Mouse (Mus musculus): Measurements from ENCODE around the gene Atl1. TPM values are rescaled to one million over a fixed set of nuclear protein-coding genes. Genes with fewer than 3 reads are reported as not detected.

Gene Atl1
- total and polyA plus RNA-seq, 2 experiments: 0.40 to 1.5 TPM

GRCm38 (mm10) chr12:69957378-69957777, 65.0 kb downstream of the Atl1 start:
- Histone ChIP-seq H3K27ac (replicated peaks; ENCODE audit: insufficient read depth, low read depth, low read length) (no peak overlapping the region), H3K4me3 (ENCODE audit: insufficient read depth, low read depth, low read length) (no peak overlapping the region), H3K27me3 (ENCODE audit: control insufficient read depth, insufficient read depth, low read length) (no peaks in the 10 kb centered on the region), H3K79me2 (ENCODE audit: control insufficient read depth, insufficient read depth, low read length) (no peaks in the 10 kb centered on the region), H3K36me3 (ENCODE audit: control insufficient read depth, insufficient read depth, low read length) (peaks cover 14% of the 10 kb centered on the region), H3K4me1 (ENCODE audit: control insufficient read depth, insufficient read depth, low read length) (no peaks in the 10 kb centered on the region), H3K9ac (ENCODE audit: low read depth, low read length) (no peak overlapping the region)
- 49% methylated on average over 2 of the region's 2 CpGs for WGBS
- DNase-seq (ENCODE audit: extremely low read depth, low read depth, low spot score): peak; percentile 26
- TF ChIP-seq POLR2A (IDR thresholded peaks at IDR 0.05; ENCODE audit: extremely low read depth, insufficient read depth, low read length): no peak
- TF ChIP-seq CTCF (IDR thresholded peaks at IDR 0.05; ENCODE audit: low read depth, low read length): no peak

GRCm38 (mm10) chr12:69962468-69962867, 70.1 kb downstream of the Atl1 start:
- no peak overlapping the region for H3K4me3 ChIP-seq (ENCODE audit: insufficient read depth, low read depth, low read length)
- peak; percentile 69 for DNase-seq (ENCODE audit: extremely low read depth, low read depth, low spot score)
- peaks cover 35% of the 10 kb centered on the region for H3K36me3 ChIP-seq (ENCODE audit: control insufficient read depth, insufficient read depth, low read length)
- TF ChIP-seq POLR2A (IDR thresholded peaks at IDR 0.05; ENCODE audit: extremely low read depth, insufficient read depth, low read length): no peak
- TF ChIP-seq CTCF (IDR thresholded peaks at IDR 0.05; ENCODE audit: low read depth, low read length): peak; percentile 76
- H3K27ac ChIP-seq (replicated peaks; ENCODE audit: insufficient read depth, low read depth, low read length): no peak overlapping the region
- H3K79me2 ChIP-seq (ENCODE audit: control insufficient read depth, insufficient read depth, low read length): no peaks in the 10 kb centered on the region
- 44% methylated on average over 4 of the region's 4 CpGs for WGBS
- H3K27me3 ChIP-seq (ENCODE audit: control insufficient read depth, insufficient read depth, low read length): no peaks in the 10 kb centered on the region
- H3K9ac ChIP-seq (ENCODE audit: low read depth, low read length): no peak overlapping the region
- H3K4me1 ChIP-seq (ENCODE audit: control insufficient read depth, insufficient read depth, low read length): no peaks in the 10 kb centered on the region

- no peaks in the 10 kb centered on the region for H3K4me1 ChIP-seq (ENCODE audit: control insufficient read depth, insufficient read depth, low read length)
- no peaks in the 10 kb centered on the region for H3K79me2 ChIP-seq (ENCODE audit: control insufficient read depth, insufficient read depth, low read length)
- no peak for DNase-seq (ENCODE audit: extremely low read depth, low read depth, low spot score)
- peaks cover 36% of the 10 kb centered on the region for H3K36me3 ChIP-seq (ENCODE audit: control insufficient read depth, insufficient read depth, low read length)
- H3K4me3 ChIP-seq (ENCODE audit: insufficient read depth, low read depth, low read length): no peak overlapping the region
- WGBS: 92% methylated on average over 6 of the region's 6 CpGs
- H3K27ac ChIP-seq (replicated peaks; ENCODE audit: insufficient read depth, low read depth, low read length): no peak overlapping the region
- TF ChIP-seq POLR2A (IDR thresholded peaks at IDR 0.05; ENCODE audit: extremely low read depth, insufficient read depth, low read length): no peak
- TF ChIP-seq CTCF (IDR thresholded peaks at IDR 0.05; ENCODE audit: low read depth, low read length): no peak
- H3K27me3 ChIP-seq (ENCODE audit: control insufficient read depth, insufficient read depth, low read length): no peaks in the 10 kb centered on the region
- no peak overlapping the region for H3K9ac ChIP-seq (ENCODE audit: low read depth, low read length)
Measured at GRCm38 (mm10) chr12:69963141-69963540, 70.7 kb downstream of the Atl1 start.

- H3K27ac ChIP-seq (replicated peaks; ENCODE audit: insufficient read depth, low read depth, low read length): no peak overlapping the region
- WGBS: 87% methylated on average over 3 of the region's 3 CpGs
- TF ChIP-seq POLR2A (IDR thresholded peaks at IDR 0.05; ENCODE audit: extremely low read depth, insufficient read depth, low read length) (no peak), CTCF (IDR thresholded peaks at IDR 0.05; ENCODE audit: low read depth, low read length) (no peak)
- peaks cover 46% of the 10 kb centered on the region for H3K36me3 ChIP-seq (ENCODE audit: control insufficient read depth, insufficient read depth, low read length)
- H3K27me3 ChIP-seq (ENCODE audit: control insufficient read depth, insufficient read depth, low read length): no peaks in the 10 kb centered on the region
- no peaks in the 10 kb centered on the region for H3K4me1 ChIP-seq (ENCODE audit: control insufficient read depth, insufficient read depth, low read length)
- peaks cover 3% of the 10 kb centered on the region; the same call in 1 of the 2 replicates for H3K79me2 ChIP-seq (ENCODE audit: control insufficient read depth, insufficient read depth, low read length)
- no peak for DNase-seq (ENCODE audit: extremely low read depth, low read depth, low spot score)
- H3K9ac ChIP-seq (ENCODE audit: low read depth, low read length): no peak overlapping the region
- no peak overlapping the region for H3K4me3 ChIP-seq (ENCODE audit: insufficient read depth, low read depth, low read length)
Measured at GRCm38 (mm10) chr12:69965644-69966043, 73.2 kb downstream of the Atl1 start.

- H3K36me3 ChIP-seq (ENCODE audit: control insufficient read depth, insufficient read depth, low read length): peaks cover 48% of the 10 kb centered on the region
- H3K4me3 ChIP-seq (ENCODE audit: insufficient read depth, low read depth, low read length): no peak overlapping the region
- H3K27ac ChIP-seq (replicated peaks; ENCODE audit: insufficient read depth, low read depth, low read length): no peak overlapping the region
- peak; percentile 19 for DNase-seq (ENCODE audit: extremely low read depth, low read depth, low spot score)
- 73% methylated on average over 5 of the region's 5 CpGs for WGBS
- H3K27me3 ChIP-seq (ENCODE audit: control insufficient read depth, insufficient read depth, low read length): no peaks in the 10 kb centered on the region
- H3K9ac ChIP-seq (ENCODE audit: low read depth, low read length): no peak overlapping the region
- H3K4me1 ChIP-seq (ENCODE audit: control insufficient read depth, insufficient read depth, low read length): no peaks in the 10 kb centered on the region
- H3K79me2 ChIP-seq (ENCODE audit: control insufficient read depth, insufficient read depth, low read length): peaks cover 3% of the 10 kb centered on the region; the same call in 1 of the 2 replicates
- no peak for TF ChIP-seq POLR2A (IDR thresholded peaks at IDR 0.05; ENCODE audit: extremely low read depth, insufficient read depth, low read length)
- TF ChIP-seq CTCF (IDR thresholded peaks at IDR 0.05; ENCODE audit: low read depth, low read length): no peak
Measured at GRCm38 (mm10) chr12:69966071-69966470, 73.7 kb downstream of the Atl1 start.

- 84% methylated on average over 6 of the region's 6 CpGs for WGBS
- no peak for DNase-seq (ENCODE audit: extremely low read depth, low read depth, low spot score)
- peaks cover 47% of the 10 kb centered on the region for H3K36me3 ChIP-seq (ENCODE audit: control insufficient read depth, insufficient read depth, low read length)
- H3K27me3 ChIP-seq (ENCODE audit: control insufficient read depth, insufficient read depth, low read length): no peaks in the 10 kb centered on the region
- H3K4me3 ChIP-seq (ENCODE audit: insufficient read depth, low read depth, low read length): no peak overlapping the region
- TF ChIP-seq CTCF (IDR thresholded peaks at IDR 0.05; ENCODE audit: low read depth, low read length) (no peak), POLR2A (IDR thresholded peaks at IDR 0.05; ENCODE audit: extremely low read depth, insufficient read depth, low read length) (no peak)
- H3K4me1 ChIP-seq (ENCODE audit: control insufficient read depth, insufficient read depth, low read length): no peaks in the 10 kb centered on the region; the same call in 1 of the 2 replicates
- peaks cover 7% of the 10 kb centered on the region; the same call in 1 of the 2 replicates for H3K79me2 ChIP-seq (ENCODE audit: control insufficient read depth, insufficient read depth, low read length)
- no peak overlapping the region for H3K9ac ChIP-seq (ENCODE audit: low read depth, low read length)
- H3K27ac ChIP-seq (replicated peaks; ENCODE audit: insufficient read depth, low read depth, low read length): no peak overlapping the region
Measured at GRCm38 (mm10) chr12:69967112-69967511, 74.7 kb downstream of the Atl1 start.

All from liver, adult 2 months (tissue).